Mouse (Mus musculus): Measurements from ENCODE around the gene Kif9.

Kif9 gene

DNA sequence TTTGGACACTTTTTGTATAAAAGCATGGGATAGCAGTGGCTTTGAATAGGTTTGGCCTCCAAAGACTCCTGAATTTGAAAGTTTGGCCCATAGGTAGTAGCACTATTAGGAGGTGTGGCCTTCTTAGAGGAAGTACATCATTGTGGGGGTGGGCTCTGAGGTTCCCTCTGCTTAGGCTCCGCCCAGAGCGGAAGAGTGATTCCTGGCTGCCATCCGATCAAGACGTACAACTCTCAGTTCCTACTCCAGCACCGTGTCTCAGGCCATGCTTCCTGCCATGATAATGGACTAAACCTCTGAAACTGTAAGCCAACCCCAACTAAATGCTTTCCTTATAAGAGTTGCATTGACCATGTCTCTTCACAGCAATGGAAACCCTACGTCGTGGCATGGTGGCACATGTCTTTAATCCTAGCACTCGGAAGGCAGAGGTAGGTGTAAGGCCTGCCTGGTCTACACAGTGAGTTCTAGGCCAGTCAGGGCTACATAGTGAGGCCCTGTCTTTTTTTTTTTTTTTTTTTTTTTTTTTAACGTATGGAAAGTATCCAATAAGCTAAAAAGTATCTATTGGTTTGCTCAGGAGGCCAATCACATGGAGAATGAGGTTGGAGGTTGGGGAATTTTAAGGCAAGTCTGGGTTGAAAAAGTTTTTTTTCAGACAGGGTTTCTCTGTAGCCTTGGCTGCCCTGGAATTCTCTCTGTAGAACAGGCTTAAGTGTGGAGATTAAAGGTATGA is 52.4 kb downstream of the Kif9 start:
- DNase-seq (ENCODE audit: low spot score) = no peak

DNA sequence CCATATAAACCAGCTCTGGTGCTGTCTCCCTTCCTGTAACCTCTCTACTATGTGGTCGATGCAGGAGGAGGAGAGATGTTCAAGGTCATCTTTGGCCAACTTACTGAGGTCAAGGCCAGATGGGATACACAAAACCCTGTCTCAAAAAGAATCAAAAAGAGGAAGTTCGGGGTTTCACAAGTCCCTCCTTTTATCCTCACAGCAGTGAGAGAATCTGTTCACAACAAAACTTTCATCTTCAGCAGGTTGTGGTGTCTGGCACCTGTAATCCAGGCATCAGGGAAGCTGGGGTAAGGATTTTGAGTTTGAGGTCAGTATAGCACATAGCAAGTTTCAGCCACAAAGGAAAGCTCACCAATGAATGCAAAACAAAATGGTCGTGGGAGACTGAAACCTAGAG is 53.9 kb downstream of the Kif9 start:
- DNase-seq (ENCODE audit: low spot score) = no peak

DNA sequence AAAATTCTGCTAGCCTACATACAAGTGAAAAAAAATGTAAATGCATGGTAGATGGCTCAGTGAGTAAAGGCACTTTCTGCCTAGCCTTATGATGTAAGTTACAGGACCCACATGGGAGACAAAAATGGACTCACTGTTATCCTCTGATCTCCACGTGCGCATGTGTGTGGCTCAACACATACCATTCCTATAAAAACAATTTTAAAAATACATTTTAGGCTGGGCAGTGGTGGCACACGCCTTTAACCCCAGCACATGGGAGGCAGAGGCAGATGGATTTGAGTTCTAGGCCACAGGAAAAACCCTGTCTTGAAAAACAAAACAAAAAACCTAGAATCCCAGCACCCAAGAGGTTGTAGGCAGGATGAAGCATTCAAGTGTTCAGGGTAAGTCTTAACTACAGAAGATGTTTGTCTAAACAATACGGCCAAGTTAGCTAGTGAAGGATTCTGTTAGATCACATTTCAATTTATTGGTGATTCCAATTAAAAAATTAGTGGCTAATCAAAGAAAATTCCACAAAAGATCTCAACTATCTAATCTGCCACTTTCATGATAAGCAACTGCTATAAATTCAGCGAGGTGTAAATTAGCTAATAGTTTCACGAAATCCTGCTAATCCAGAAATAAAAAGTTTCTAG is 54.5 kb downstream of the Kif9 start:
- no peak for DNase-seq (ENCODE audit: low spot score)

GRCm38 (mm10) chr9:110531914-110532489 is 55.2 kb downstream of the Kif9 start:
- peak; percentile 83 for DNase-seq (ENCODE audit: low spot score)

GRCm38 (mm10) chr9:110532538-110533291 is 56.0 kb downstream of the Kif9 start, which contains the start of gene Setd2:
Setd2 (plus strand) TSS chr9:110532597.
- DNase-seq (ENCODE audit: low spot score) = peak; percentile 20

DNA sequence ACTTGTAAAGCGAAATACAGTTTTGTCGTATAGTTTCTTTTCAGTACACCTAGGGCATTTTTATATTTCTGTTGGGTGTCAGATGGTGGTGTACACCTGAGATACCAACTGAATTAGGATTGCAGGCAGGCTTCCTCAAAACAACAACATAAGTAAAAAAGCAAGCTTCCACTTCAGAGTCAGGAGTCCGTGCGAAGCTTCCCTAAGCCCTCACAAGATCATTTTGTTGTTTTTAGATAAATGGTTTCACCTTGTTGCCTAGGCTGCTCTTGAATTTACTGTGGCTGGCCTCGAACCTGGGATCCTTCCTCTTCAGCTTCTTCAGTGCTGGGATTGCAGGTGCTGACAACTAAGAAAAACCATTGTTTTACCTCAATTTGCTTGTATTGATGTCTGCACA is 56.9 kb downstream of the Kif9 start:
- DNase-seq (ENCODE audit: low spot score) = no peak

- DNase-seq (ENCODE audit: low spot score) = no peak
Observed at GRCm38 (mm10) chr9:110535114-110535513, 58.4 kb downstream of the Kif9 start.

DNA sequence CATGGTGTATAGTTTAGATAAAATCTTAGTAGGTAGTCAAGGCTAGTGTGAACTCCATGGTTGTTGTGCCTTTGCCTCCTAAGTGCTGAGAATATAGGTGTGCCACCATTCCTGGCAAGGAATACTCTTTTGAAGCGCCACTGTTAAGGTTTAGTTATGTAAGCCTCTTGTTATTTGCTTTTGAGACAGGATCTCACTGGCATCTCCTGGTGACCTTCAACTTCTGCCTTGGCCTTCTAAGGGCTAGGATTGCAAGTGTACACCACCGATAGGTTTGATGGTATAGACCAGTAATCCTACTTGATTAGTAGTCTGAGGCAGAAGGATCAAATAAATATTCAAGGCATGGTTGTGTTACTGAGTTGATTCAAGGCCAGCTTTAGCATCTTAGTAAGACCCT is 59.9 kb downstream of the Kif9 start:
- no peak for DNase-seq (ENCODE audit: low spot score)

DNA sequence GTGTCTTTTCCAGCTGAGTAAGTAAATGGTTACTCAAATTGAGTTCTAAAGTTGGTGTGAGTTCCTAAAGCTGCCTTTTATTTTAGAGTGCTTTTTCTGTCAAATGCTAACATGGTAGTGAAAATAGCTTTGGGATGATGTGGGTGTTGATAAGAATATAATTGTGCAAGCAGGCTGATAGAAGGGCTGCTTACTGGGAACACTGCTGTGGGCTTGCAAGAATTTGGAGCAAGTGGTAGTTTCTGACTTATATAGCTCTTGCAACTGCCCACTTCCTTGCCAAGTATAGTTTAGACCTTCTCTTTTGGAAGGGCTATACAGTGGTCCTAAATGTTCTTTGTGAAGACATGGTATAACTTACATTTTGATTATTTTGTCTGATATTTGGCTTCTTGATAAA is 61.8 kb downstream of the Kif9 start:
- DNase-seq (ENCODE audit: low spot score) = no peak

DNA sequence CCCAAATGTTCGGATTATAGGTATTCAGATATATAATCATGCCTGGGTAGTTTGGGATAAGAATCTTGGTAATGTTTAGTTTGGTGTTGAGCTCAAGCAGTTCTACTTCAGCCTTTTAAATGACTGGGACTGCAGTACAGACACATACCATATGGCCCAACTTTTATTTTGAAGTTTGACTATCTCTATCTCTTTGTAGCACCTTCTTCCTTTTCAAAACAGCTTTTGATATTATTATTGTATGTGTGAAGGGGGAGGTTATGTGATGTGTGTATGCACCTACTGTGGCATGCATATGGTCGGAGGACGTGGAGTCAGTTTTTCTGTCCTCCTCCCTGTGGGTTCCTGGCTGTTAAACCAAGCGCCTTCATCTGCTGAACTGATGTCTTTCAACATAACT is 65.2 kb downstream of the Kif9 start:
- DNase-seq (ENCODE audit: low spot score) = no peak

GRCm38 (mm10) chr9:110548261-110548660 is 71.5 kb downstream of the Kif9 start:
- no peak for DNase-seq (ENCODE audit: low spot score)

DNA sequence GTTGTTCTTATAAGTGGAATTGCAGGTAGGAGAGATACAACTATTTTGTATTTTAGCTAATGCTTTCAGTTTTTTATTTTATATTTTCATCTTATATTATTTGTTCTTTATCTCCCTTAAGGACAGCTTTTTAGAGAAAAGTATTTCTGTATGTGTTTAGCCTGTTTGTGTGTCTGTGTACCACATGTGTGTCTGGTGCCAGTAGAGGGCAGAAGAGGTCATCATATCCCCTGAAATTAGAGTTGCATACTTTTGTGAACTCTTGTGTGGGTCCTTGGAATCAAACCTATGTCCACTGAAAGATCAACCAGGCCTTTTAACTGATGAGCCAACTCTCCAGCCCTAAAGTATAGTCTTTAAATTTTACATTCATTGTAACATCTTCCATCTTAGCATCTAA is 91.6 kb downstream of the Kif9 start:
- DNase-seq (ENCODE audit: low spot score) = no peak

Data from urinary bladder, postnatal 10 days (tissue).